Mouse (Mus musculus) CD4-positive helper T cell, adult 2 months (primary cell): ENCODE data around the gene Pola2.

Source experiments
- DNase-seq: peaks from one replicate; pipeline ENCODE4 v3.0.0-alpha.2; 2012; ENCODE audit warnings: low read depth, missing footprints, low spot score

The Pola2 gene

GRCm38 (mm10) chr19:5963883-5964562 lies at the start of gene Pola2:
Pola2 (minus strand) TSS chr19:5964202.
- DNase-seq, result peak; percentile 93

- no peak for DNase-seq
Measured at GRCm38 (mm10) chr19:6013691-6014090, 49.7 kb upstream of the Pola2 start.

GRCm38 (mm10) chr19:6009137-6009536 lies 45.1 kb upstream of the Pola2 start:
- DNase-seq, result no peak

- DNase-seq, result no peak
Measured at GRCm38 (mm10) chr19:6007013-6007412, 43.0 kb upstream of the Pola2 start.

GRCm38 (mm10) chr19:6005541-6005940 lies 41.5 kb upstream of the Pola2 start:
- no peak for DNase-seq

GRCm38 (mm10) chr19:5999969-6000368 lies 36.0 kb upstream of the Pola2 start:
- no peak for DNase-seq

GRCm38 (mm10) chr19:5998180-5998579 lies 34.2 kb upstream of the Pola2 start:
- DNase-seq, result no peak

- DNase-seq, result no peak
Measured at GRCm38 (mm10) chr19:5994711-5995110, 30.7 kb upstream of the Pola2 start.

- DNase-seq, result no peak
Measured at GRCm38 (mm10) chr19:5992012-5992411, 28.0 kb upstream of the Pola2 start.

GRCm38 (mm10) chr19:5991467-5991866 lies 27.5 kb upstream of the Pola2 start:
- no peak for DNase-seq

- DNase-seq, result no peak
Measured at GRCm38 (mm10) chr19:5990921-5991320, 26.9 kb upstream of the Pola2 start.

GRCm38 (mm10) chr19:5990033-5990432 lies 26.0 kb upstream of the Pola2 start:
- no peak for DNase-seq

GRCm38 (mm10) chr19:5989585-5989984 lies 25.6 kb upstream of the Pola2 start:
- no peak for DNase-seq

- DNase-seq, result peak; percentile 38
Measured at GRCm38 (mm10) chr19:5988815-5989452, 24.9 kb upstream of the Pola2 start.

GRCm38 (mm10) chr19:5988027-5988814 lies 24.2 kb upstream of the Pola2 start:
- no peak for DNase-seq

GRCm38 (mm10) chr19:5986043-5986442 lies 22.0 kb upstream of the Pola2 start, which contains the start of gene Slc22a20:
Slc22a20 (minus strand) TSS chr19:5986143.
- no peak for DNase-seq

- no peak for DNase-seq
Measured at GRCm38 (mm10) chr19:5980477-5980876, 16.5 kb upstream of the Pola2 start.

- DNase-seq, result no peak
Measured at GRCm38 (mm10) chr19:5977717-5978116, 13.7 kb upstream of the Pola2 start.

GRCm38 (mm10) chr19:5975676-5976075 lies 11.7 kb upstream of the Pola2 start:
- DNase-seq, result no peak

GRCm38 (mm10) chr19:5975112-5975511 lies 11.1 kb upstream of the Pola2 start:
- no peak for DNase-seq

GRCm38 (mm10) chr19:5967664-5968063 lies 3.7 kb upstream of the Pola2 start:
- no peak for DNase-seq

- DNase-seq, result no peak
Measured at GRCm38 (mm10) chr19:5966786-5967185, 2.8 kb upstream of the Pola2 start.
